Mouse (Mus musculus): ENCODE results near the gene Aim2. TPM values are rescaled to one million over a fixed set of nuclear protein-coding genes. Genes with fewer than 3 reads are reported as not detected.
"Not testable (repeated sequence)": the region's sequence is repeated elsewhere in the genome, so short reads cannot be mapped to it uniquely, and the experiment has no call there.

Gene Aim2
- polyA plus RNA-seq, 1 experiment: 3.4 TPM

- TF ChIP-seq POLR2A (IDR thresholded peaks at IDR 0.05; ENCODE audit: extremely low read depth, insufficient read depth, low read length) (no peak), CTCF (IDR thresholded peaks at IDR 0.05; ENCODE audit: extremely low read depth, insufficient read depth, low read length) (no peak)
- no peak overlapping the region for H3K4me3 ChIP-seq (ENCODE audit: insufficient read depth, low read length)
- H3K27ac ChIP-seq (ENCODE audit: insufficient read depth, low read length): no peak overlapping the region
- no peaks in the 10 kb centered on the region for H3K4me1 ChIP-seq (ENCODE audit: control insufficient read depth, insufficient read depth, low read length)
These were observed 86.7 kb downstream of the Aim2 start for GRCm38 (mm10) chr1:173437161-173437953.

GRCm38 (mm10) chr1:173440681-173441080 is 90.0 kb downstream of the Aim2 start:
- no peak for TF ChIP-seq POLR2A (IDR thresholded peaks at IDR 0.05; ENCODE audit: extremely low read depth, insufficient read depth, low read length)
- TF ChIP-seq CTCF (IDR thresholded peaks at IDR 0.05; ENCODE audit: extremely low read depth, insufficient read depth, low read length): no peak
- no peaks in the 10 kb centered on the region for H3K4me1 ChIP-seq (ENCODE audit: control insufficient read depth, insufficient read depth, low read length)
- no peak overlapping the region for H3K27ac ChIP-seq (ENCODE audit: insufficient read depth, low read length)
- no peak overlapping the region for H3K4me3 ChIP-seq (ENCODE audit: insufficient read depth, low read length)

- H3K4me3 ChIP-seq (ENCODE audit: insufficient read depth, low read length): no peak overlapping the region
- no peaks in the 10 kb centered on the region for H3K4me1 ChIP-seq (ENCODE audit: control insufficient read depth, insufficient read depth, low read length)
- no peak overlapping the region for H3K27ac ChIP-seq (ENCODE audit: insufficient read depth, low read length)
- TF ChIP-seq CTCF (IDR thresholded peaks at IDR 0.05; ENCODE audit: extremely low read depth, insufficient read depth, low read length) (no peak), POLR2A (IDR thresholded peaks at IDR 0.05; ENCODE audit: extremely low read depth, insufficient read depth, low read length) (no peak)
These were observed 90.5 kb downstream of the Aim2 start for GRCm38 (mm10) chr1:173441210-173441609.

GRCm38 (mm10) chr1:173443061-173443460 is 92.4 kb downstream of the Aim2 start:
- no peaks in the 10 kb centered on the region for H3K4me1 ChIP-seq (ENCODE audit: control insufficient read depth, insufficient read depth, low read length)
- H3K4me3 ChIP-seq (ENCODE audit: insufficient read depth, low read length): no peak overlapping the region

GRCm38 (mm10) chr1:173447067-173447466 is 96.4 kb downstream of the Aim2 start:
- no peaks in the 10 kb centered on the region for H3K4me1 ChIP-seq (ENCODE audit: control insufficient read depth, insufficient read depth, low read length)
- TF ChIP-seq CTCF (IDR thresholded peaks at IDR 0.05; ENCODE audit: extremely low read depth, insufficient read depth, low read length) (no peak), POLR2A (IDR thresholded peaks at IDR 0.05; ENCODE audit: extremely low read depth, insufficient read depth, low read length) (no peak)
- H3K27ac ChIP-seq (ENCODE audit: insufficient read depth, low read length): no peak overlapping the region
- H3K4me3 ChIP-seq (ENCODE audit: insufficient read depth, low read length): no peak overlapping the region

More at GRCm38 (mm10) chr1:173443061-173443460, 92.4 kb downstream of the Aim2 start:
- no peak overlapping the region for H3K27ac ChIP-seq (ENCODE audit: insufficient read depth, low read length)
- TF ChIP-seq POLR2A (IDR thresholded peaks at IDR 0.05; ENCODE audit: extremely low read depth, insufficient read depth, low read length): no peak
- TF ChIP-seq CTCF (IDR thresholded peaks at IDR 0.05; ENCODE audit: extremely low read depth, insufficient read depth, low read length): no peak

GRCm38 (mm10) chr1:173450621-173451020 is 99.9 kb downstream of the Aim2 start:
- TF ChIP-seq POLR2A (IDR thresholded peaks at IDR 0.05; ENCODE audit: extremely low read depth, insufficient read depth, low read length) (no peak), CTCF (IDR thresholded peaks at IDR 0.05; ENCODE audit: extremely low read depth, insufficient read depth, low read length) (no peak)
- H3K4me3 ChIP-seq (ENCODE audit: insufficient read depth, low read length): no peak overlapping the region

GRCm38 (mm10) chr1:173451665-173452064 is 101.0 kb downstream of the Aim2 start:
- H3K27ac ChIP-seq (ENCODE audit: insufficient read depth, low read length): no peak overlapping the region
- no peak overlapping the region for H3K4me3 ChIP-seq (ENCODE audit: insufficient read depth, low read length)
- H3K4me1 ChIP-seq (ENCODE audit: control insufficient read depth, insufficient read depth, low read length): no peaks in the 10 kb centered on the region
- TF ChIP-seq POLR2A (IDR thresholded peaks at IDR 0.05; ENCODE audit: extremely low read depth, insufficient read depth, low read length) (no peak), CTCF (IDR thresholded peaks at IDR 0.05; ENCODE audit: extremely low read depth, insufficient read depth, low read length) (no peak)

More at GRCm38 (mm10) chr1:173450621-173451020, 99.9 kb downstream of the Aim2 start:
- H3K4me1 ChIP-seq (ENCODE audit: control insufficient read depth, insufficient read depth, low read length): no peaks in the 10 kb centered on the region
- no peak overlapping the region for H3K27ac ChIP-seq (ENCODE audit: insufficient read depth, low read length)

- no peaks in the 10 kb centered on the region for H3K4me1 ChIP-seq (ENCODE audit: control insufficient read depth, insufficient read depth, low read length)
- no peak overlapping the region for H3K27ac ChIP-seq (ENCODE audit: insufficient read depth, low read length)
- H3K4me3 ChIP-seq (ENCODE audit: insufficient read depth, low read length): no peak overlapping the region
- TF ChIP-seq POLR2A (IDR thresholded peaks at IDR 0.05; ENCODE audit: extremely low read depth, insufficient read depth, low read length) (no peak), CTCF (IDR thresholded peaks at IDR 0.05; ENCODE audit: extremely low read depth, insufficient read depth, low read length) (peak; percentile 52)
These were observed 105.6 kb downstream of the Aim2 start for GRCm38 (mm10) chr1:173456139-173456754.

GRCm38 (mm10) chr1:173456761-173457160 is 106.1 kb downstream of the Aim2 start:
- Histone ChIP-seq H3K4me3 (ENCODE audit: insufficient read depth, low read length) (no peak overlapping the region), H3K4me1 (ENCODE audit: control insufficient read depth, insufficient read depth, low read length) (no peaks in the 10 kb centered on the region), H3K27ac (ENCODE audit: insufficient read depth, low read length) (no peak overlapping the region)
- no peak for TF ChIP-seq POLR2A (IDR thresholded peaks at IDR 0.05; ENCODE audit: extremely low read depth, insufficient read depth, low read length)
- no peak for TF ChIP-seq CTCF (IDR thresholded peaks at IDR 0.05; ENCODE audit: extremely low read depth, insufficient read depth, low read length)

GRCm38 (mm10) chr1:173480399-173481181 is 129.9 kb downstream of the Aim2 start:
- H3K27ac ChIP-seq (ENCODE audit: insufficient read depth, low read length); H3K4me3 ChIP-seq (ENCODE audit: insufficient read depth, low read length); H3K4me1 ChIP-seq (ENCODE audit: control insufficient read depth, insufficient read depth, low read length): not testable (repeated sequence)

- H3K4me1 ChIP-seq (ENCODE audit: control insufficient read depth, insufficient read depth, low read length); H3K4me3 ChIP-seq (ENCODE audit: insufficient read depth, low read length); H3K27ac ChIP-seq (ENCODE audit: insufficient read depth, low read length): not testable (repeated sequence)
These were observed 130.5 kb downstream of the Aim2 start for GRCm38 (mm10) chr1:173481182-173481574.

- not testable (repeated sequence) for H3K4me1 ChIP-seq (ENCODE audit: control insufficient read depth, insufficient read depth, low read length); H3K4me3 ChIP-seq (ENCODE audit: insufficient read depth, low read length); H3K27ac ChIP-seq (ENCODE audit: insufficient read depth, low read length)
These were observed 140.3 kb downstream of the Aim2 start, which contains the start of gene Ifi206 for GRCm38 (mm10) chr1:173490812-173491480. Ifi206 (minus strand) TSS chr1:173491041.

GRCm38 (mm10) chr1:173491483-173491882 is 140.8 kb downstream of the Aim2 start:
- not testable (repeated sequence) for H3K4me1 ChIP-seq (ENCODE audit: control insufficient read depth, insufficient read depth, low read length); H3K4me3 ChIP-seq (ENCODE audit: insufficient read depth, low read length); H3K27ac ChIP-seq (ENCODE audit: insufficient read depth, low read length)

Data from cortical plate, adult 2 months (tissue).